Mouse (Mus musculus) layer of hippocampus, adult 9-11 months (tissue): ENCODE measurements around the gene Smpd1.

ENCODE experiments used
- DNase-seq: peaks from one replicate; pipeline ENCODE4 v3.0.0; 2022

Smpd1 gene

GRCm38 (mm10) chr7:105554212-105554942 lies at the start of gene Smpd1:
Smpd1 (plus strand) TSS chr7:105554360.
- DNase-seq, result peak; percentile 94

- no peak for DNase-seq
Observed at GRCm38 (mm10) chr7:105507257-105507656, 46.9 kb upstream of the Smpd1 start.

GRCm38 (mm10) chr7:105510143-105510542 lies 44.0 kb upstream of the Smpd1 start:
- peak; percentile 21 for DNase-seq

GRCm38 (mm10) chr7:105513845-105514291 lies 40.3 kb upstream of the Smpd1 start:
- DNase-seq, result no peak

- DNase-seq, result no peak
Observed at GRCm38 (mm10) chr7:105514561-105514960, 39.6 kb upstream of the Smpd1 start.

- DNase-seq, result no peak
Observed at GRCm38 (mm10) chr7:105515178-105515577, 39.0 kb upstream of the Smpd1 start.

GRCm38 (mm10) chr7:105516669-105517360 lies 37.3 kb upstream of the Smpd1 start:
- DNase-seq, result no peak

GRCm38 (mm10) chr7:105519336-105519735 lies 34.8 kb upstream of the Smpd1 start:
- peak; percentile 76 for DNase-seq

- no peak for DNase-seq
Observed at GRCm38 (mm10) chr7:105519771-105520170, 34.4 kb upstream of the Smpd1 start.

GRCm38 (mm10) chr7:105520201-105520600 lies 34.0 kb upstream of the Smpd1 start:
- DNase-seq, result no peak

- DNase-seq, result no peak
Observed at GRCm38 (mm10) chr7:105524222-105524621, 29.9 kb upstream of the Smpd1 start.

GRCm38 (mm10) chr7:105527306-105527937 lies 26.7 kb upstream of the Smpd1 start:
- no peak for DNase-seq

GRCm38 (mm10) chr7:105528094-105528493 lies 26.1 kb upstream of the Smpd1 start:
- no peak for DNase-seq

- no peak for DNase-seq
Observed at GRCm38 (mm10) chr7:105534162-105534561, 20.0 kb upstream of the Smpd1 start.

- DNase-seq, result no peak
Observed at GRCm38 (mm10) chr7:105545986-105546385, 8.2 kb upstream of the Smpd1 start.

GRCm38 (mm10) chr7:105547970-105548369 lies 6.2 kb upstream of the Smpd1 start:
- DNase-seq, result no peak

- peak; percentile 61 for DNase-seq
Observed at GRCm38 (mm10) chr7:105549035-105549434, 5.1 kb upstream of the Smpd1 start.

- DNase-seq, result no peak
Observed at GRCm38 (mm10) chr7:105553456-105554211, 526 bp upstream of the Smpd1 start.

- no peak for DNase-seq
Observed at GRCm38 (mm10) chr7:105555571-105555970, 1.4 kb downstream of the Smpd1 start.

- DNase-seq, result no peak
Observed at GRCm38 (mm10) chr7:105556406-105556805, 2.2 kb downstream of the Smpd1 start.

- no peak for DNase-seq
Observed at GRCm38 (mm10) chr7:105557671-105558070, 3.5 kb downstream of the Smpd1 start.

GRCm38 (mm10) chr7:105559016-105559415 lies 4.9 kb downstream of the Smpd1 start:
- peak; percentile 76 for DNase-seq

- DNase-seq, result no peak
Observed at GRCm38 (mm10) chr7:105562317-105562716, 8.2 kb downstream of the Smpd1 start.
